Mouse (Mus musculus) frontal cortex, postnatal 14 days (tissue): ENCODE results near the gene Gm17467.
"Not testable (repeated sequence)": the region's sequence is repeated elsewhere in the genome, so short reads cannot be mapped to it uniquely, and the experiment has no call there.

ENCODE experiments used
- DNase-seq, 2 experiments: peaks; one replicate each; pipeline ENCODE4 v3.0.0; 2022; ENCODE audit warnings: low spot score in 2 of 2

The Gm17467 gene

DNA sequence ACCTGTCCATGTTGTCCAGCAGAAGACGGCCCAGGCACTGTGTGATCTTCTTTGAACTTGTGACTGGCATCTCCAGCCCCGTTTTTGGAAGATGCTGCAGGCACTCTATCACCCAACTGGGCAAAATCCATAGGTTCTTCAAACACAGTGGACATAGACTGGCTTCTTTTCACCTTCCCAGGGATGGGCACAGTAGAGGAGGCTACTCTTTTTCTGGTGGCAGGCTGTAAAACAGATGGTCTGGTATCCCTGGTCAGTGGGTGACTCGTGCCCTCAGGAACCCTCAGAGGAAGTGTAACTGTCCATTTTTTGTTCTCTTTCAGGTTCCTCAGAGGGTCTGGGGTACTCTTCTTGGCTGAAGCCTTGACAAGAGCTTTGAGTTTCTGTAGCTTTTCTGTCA lies at the start of gene Gm17467:
Gm17467 (minus strand) TSS at position 101 of the 400 bp plus-strand sequence.
- not testable (repeated sequence) for DNase-seq
